Mouse (Mus musculus) lung, postnatal 14 days (tissue): ENCODE data around the gene Cyp2b9.
"Not testable (repeated sequence)": the region's sequence is repeated elsewhere in the genome, so short reads cannot be mapped to it uniquely, and the experiment has no call there.

Experiments
- DNase-seq: peaks from one replicate; pipeline ENCODE4 v3.0.0; 2021

The Cyp2b9 gene

DNA sequence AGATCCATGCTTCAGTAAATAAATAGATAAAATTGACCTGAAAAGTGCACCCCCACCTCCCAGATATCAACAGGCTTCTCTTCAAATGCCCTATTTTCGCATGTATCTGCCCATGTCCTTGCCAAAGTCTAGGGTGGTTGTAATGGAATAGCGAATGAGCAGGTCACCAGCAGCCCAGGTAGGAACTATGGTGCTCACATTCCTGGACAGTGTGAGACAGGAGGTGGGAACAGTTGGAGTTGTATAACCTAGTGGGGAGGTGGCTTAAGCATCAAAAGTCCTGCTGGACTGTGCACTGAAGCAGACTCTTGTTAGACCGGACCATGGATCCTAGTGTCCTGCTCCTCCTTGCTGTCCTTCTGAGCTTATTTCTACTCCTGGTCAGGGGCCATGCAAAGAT, at the start of gene Cyp2b9:
Gene Cyp2b9, plus strand, starts transcription at position 301 of the 400 bp plus-strand sequence.
- DNase-seq, result not testable (repeated sequence)

DNA sequence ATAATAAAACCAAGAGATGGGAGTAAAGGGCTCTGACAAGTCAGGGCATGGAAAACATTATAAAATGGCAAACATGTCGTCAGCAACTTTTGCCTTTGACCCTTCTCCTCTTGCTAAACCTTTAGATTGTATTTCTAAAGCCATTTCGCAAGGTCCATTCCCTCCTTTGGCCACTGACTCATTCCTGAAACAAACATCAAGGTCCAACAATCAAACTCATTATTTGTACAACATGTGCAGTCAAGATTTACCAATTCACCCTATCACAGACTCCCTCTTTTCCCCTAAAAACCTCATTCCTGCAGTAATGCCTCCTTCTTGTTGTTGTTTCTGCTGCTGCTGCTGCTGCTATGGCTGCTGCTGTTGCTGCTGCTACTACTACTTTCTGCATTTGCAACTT, 33.6 kb upstream of the Cyp2b9 start:
- not testable (repeated sequence) for DNase-seq

DNA sequence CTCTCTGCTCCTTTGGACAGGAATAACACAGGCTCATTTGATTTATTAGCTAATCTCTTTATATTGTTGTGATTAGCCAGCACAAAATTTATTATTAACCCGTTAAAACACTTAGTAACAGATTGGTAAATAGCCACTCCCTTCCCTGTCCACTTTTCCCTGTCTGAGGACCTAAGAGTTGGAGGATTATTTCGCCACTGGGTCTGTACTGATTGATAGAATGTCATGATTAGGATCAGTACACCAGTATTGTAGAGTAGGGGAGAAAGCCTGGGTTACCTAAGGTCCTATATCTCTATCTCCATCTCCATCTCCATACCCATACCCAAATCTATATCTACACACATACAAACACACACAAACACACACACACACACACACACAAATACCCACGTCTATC, 29.6 kb upstream of the Cyp2b9 start:
- not testable (repeated sequence) for DNase-seq

DNA sequence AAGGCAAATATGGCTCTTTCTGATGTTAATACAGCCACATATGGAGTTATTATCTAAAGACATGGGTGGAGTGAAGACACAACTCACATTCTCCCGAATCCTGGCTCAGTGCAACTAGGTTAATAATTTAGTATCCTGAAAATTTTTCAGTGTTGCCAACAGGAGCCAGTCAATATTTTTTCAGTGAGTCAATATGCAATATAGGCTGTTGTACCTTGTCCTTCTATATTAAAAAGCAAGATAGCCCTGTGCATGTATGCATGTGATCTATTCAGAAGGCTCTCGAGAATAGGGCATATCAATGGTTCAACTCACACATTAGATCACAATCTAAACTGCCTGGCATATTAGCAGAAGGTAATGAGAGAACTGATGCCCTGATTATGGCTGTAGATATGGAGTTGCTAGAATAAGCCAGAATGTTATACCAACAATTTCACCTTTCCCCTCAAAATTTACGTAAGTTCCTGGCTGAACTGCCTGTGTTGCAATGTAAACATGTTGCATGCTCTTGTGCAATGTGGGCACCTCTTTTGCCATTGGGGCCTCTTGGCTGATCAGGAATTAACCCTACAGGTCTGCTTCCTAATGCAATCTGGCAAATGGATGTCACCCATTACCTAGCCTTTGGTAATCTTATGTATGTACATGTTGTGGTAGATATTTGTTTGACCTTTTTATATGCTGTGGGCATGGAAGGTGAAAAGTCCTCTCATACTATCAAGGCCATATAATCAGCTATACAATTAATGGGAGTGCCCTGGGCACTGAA, 4.3 kb upstream of the Cyp2b9 start:
- not testable (repeated sequence) for DNase-seq

DNA sequence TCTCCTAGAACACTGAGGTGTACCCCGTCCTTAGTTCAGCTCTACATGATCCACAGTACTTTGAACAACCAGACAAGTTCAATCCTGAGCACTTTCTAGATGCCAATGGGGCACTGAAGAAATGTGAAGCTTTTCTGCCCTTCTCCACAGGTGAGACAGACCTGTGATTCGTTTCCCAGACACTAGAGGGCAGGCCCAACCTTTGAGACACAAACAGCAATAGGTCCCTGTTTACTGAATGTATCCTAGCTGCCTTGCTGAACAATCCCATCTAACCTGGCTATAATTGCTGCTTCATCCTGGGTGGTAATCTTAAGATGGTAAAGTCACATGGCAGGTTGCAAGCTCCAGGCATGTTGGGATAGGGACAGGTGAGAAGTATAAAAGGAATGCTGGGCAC, 27.9 kb downstream of the Cyp2b9 start:
- no peak for DNase-seq

DNA sequence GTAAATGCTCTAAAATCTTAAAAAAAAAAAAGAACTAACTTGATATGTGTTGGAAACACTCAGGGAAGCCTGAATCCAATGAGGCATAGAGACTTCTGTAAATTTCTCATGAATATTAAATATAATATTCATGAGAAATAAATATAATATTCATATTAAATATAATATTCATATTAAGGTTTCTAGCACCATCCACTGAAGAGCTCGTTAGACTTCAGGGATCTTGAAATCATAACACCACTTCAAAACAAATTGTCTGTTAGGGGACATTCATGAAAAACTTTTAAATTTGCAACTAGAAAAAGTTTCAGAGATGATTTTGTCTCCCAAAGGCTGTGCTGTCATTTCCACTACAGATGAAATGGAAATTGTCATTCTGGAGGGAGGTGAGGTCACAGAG, 86.8 kb downstream of the Cyp2b9 start, which contains the start of gene Vmn1r184:
Gene Vmn1r184, plus strand, starts transcription at position 301 of the 400 bp plus-strand sequence.
- not testable (repeated sequence) for DNase-seq
